Mouse (Mus musculus) cerebellum, postnatal 4 days (tissue): ENCODE data around the gene A830018L16Rik.
"Not testable (repeated sequence)": the region's sequence is repeated elsewhere in the genome, so short reads cannot be mapped to it uniquely, and the experiment has no call there.

Experiments used
- DNase-seq, 2 experiments: peaks; one replicate each; pipeline ENCODE4 v3.0.0; 2022; ENCODE audit warnings: low spot score in 2 of 2, mixed read lengths in 1 of 2

Gene A830018L16Rik

DNA sequence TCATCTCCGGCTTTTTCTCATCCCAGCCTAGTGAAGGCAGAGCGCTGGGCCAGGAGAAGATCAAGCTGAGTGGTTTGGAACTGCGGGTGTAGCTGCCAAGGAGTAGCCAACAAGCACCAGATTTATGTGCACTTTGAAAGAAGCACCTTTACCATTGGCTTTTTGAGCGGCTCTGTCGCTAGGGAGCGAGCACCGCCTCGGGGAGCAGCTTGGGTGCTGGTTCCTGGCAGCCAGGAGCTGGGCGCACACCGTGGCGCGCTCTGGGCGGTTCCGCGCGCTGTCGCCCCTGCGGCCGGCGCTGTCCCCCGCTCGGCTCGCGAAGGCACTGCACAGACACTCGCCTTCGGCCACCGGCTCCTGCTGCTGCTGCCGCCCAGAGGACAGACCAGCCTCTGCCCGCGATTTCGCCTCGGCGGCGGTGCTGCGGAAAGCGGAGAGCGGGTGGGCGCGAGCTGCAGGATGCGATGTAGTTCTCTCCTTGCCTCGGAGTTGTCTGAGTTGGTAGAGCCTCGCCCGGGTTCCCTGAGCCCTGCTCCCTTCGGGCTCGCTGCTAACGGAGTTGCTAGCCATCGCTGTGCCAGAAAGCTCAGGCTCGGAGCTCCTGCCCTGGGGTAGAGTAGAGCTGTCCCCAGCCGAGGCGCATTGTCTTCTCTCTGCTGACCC lies at the start of gene A830018L16Rik:
TSS of gene A830018L16Rik (plus strand) at position 212 of the 663 bp plus-strand sequence.
- peak; percentile 65 to 83 for DNase-seq

DNA sequence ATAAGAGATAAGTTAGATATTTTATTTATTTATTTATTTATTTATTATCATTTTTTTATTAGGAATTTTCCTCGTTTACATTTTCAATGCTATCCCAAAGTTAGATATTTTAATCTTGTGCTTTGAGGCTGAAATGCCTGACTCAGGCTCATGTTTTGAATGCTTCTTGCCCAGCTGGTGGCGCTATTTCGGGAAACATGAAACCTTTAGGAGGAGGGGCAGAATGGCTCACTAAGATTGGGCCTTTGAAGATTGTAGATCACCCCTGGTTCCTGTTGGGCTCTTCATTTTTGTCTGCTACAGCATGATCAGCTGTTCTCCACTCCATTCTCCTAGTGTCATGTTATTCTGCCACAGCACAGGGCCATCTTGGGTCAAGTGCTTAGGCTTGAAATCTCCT lies 28.1 kb upstream of the A830018L16Rik start:
- DNase-seq, result no peak

DNA sequence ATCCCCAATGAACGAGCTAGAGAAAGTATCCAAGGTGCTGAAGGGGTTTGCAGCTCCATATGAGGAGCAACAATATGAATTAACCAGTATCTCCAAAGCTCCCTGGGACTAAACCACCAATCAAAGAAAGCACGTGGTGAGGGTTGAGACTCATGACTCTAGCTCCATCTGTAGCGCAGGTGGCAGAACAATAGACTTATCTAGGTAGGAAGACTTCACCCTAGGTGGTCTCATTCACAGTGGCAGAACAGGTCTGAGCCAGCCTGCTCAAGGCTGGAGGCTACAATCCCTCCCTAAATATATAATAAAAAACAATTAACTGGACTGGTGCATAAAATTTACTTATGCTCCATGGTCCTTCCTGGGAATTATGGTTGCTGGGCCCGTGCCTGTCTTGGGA lies 18.5 kb upstream of the A830018L16Rik start:
- no peak for DNase-seq

DNA sequence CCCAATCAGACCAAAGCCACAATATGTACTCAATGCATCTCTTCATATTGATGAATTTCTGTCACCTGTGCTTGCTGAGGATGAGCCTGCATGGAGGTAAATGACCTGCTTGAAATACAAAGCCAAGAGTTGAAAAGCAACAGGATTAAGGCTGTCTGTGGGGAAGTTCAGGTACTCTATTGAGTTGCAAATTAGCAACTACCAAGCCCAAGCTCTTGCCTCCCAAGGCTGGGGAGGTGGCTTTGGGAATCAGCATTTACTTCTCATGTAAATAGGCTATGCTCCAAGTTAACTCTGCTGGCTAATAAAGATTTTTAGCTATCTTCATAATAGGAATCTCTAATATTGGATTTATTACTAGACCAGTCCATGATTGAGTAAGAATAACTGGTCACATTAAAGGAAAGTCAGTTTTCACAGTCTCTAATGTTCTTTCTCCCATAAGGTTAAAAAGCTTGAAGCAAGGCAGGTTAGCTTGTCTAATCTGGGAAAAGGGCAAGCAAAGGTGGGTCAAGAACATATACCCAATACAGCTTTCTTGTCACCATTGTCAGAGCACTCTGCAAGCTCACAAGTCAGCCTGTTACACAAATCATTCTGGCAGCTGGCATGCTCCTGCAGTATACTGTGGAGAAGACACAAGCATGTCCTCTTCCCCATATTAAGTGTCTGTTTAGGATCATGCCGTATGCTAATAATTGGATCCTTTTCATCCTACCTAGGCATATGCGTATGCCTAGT lies 17.7 kb upstream of the A830018L16Rik start:
- DNase-seq, result no peak

DNA sequence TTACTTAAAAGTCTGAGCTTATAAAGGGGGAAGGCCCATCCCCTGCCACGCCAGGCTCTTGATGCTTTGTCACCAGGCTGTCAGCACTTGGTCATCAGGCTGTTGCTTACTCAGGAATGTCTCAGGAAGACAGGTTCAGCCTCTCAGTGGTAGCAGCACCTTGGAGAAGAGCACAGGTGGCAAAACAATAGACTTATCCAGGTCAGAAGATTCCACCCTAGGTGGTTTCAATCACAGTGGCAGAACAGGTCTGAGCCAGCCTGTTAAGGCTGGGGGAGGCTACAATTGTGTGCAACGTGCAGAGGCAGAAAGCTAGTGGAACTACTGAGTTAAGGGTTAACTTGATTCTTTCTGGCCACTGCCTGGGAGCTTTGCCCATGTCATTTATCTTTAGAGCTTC lies 12.7 kb upstream of the A830018L16Rik start:
- no peak for DNase-seq

DNA sequence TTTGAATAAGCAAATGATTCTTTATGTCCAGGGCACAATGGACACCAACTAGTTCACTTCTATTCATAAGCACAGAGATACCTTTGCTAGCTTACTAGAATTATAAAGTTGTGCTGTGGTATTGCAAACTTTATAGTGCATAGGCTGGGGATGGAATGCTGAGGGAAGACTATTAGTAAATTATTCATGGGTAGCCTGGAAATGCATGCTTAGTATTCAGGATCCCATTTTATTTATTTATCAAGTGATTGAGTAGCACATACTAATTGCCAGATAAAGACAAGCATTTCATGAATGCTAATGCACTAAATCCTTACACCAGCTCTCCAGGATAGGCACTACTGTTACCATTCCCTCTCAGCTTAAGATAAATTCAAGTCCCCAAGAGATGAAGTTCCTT lies 8.4 kb upstream of the A830018L16Rik start:
- DNase-seq, result no peak

DNA sequence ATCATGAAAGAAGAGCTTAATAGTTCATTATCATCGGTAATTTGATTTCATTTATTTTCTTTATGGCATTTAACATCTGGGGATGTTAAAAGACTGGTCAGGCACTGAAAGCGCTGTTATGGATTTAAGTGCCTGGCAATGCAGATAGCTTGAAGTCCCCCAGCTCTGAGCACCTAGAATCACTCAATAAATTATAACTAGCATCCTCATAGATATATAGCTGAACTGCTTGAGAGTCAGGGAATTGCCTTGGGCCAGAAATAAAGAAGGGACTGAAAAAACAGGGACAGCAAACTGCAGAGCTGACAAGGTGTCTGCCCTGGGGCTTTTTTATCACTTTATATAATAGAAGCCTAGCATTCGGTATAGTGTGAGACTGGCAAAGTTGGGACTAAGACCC lies 7.9 kb upstream of the A830018L16Rik start:
- no peak for DNase-seq

DNA sequence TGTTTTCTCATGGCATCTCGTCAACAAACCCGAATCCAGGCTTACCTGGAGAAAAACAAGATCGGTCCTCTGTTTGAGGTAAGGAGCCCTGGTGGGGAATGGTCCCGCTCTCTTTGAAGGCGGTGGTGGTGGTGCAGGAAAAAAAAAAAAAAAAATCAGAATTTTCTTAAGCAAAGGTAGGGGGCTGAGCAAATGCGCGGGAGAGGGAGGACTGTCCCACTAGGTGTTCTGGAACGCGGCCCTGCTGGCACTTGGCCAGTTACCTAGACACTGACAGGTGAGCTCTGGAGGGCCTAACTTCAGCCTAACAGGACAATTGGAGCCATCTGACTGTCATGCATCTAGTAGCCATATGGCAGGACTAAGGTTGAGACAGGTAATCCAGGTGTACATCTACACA lies 655 bp downstream of the A830018L16Rik start:
- DNase-seq, result peak in 1 of 2 experiments; percentile 33

DNA sequence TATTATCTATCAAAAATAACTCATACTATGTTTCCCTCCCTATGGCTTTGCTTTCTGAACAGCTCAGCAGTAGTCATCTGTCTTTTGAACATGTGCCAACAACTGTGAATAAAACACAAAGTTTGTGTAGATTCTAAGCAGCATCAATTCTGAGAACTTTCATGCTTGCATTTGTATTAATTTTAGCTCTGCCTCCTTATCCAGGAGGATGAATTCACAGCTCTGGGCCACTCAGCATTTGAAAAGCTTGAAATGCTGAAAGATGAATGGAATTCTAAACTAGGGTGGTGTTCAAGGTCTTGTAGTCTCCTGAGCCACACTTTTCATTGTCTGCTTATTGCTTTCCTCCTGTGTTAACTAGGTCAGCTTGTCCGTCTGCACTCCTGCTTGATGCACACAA lies 13.4 kb downstream of the A830018L16Rik start:
- no peak for DNase-seq

DNA sequence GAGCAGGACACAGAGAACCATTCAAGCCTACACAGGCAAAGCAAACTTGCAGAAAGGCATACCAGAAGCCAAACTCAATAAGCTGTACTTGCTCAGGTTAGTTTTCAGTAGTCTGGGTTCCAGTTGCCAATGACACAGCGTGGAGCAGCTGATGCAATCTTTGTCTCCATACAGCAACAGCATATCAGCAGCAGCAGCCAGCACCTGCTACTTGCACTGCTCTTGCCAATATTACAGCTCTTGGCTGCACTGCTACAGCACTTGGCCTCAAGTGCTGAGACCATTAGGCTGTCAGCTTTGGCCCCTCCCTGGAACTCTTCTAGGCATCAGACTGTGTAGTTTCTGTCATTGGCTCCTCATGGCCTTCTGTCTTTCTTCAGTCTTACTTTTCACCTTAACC lies 44.4 kb downstream of the A830018L16Rik start:
- DNase-seq, result peak in 1 of 2 experiments; percentile 39

DNA sequence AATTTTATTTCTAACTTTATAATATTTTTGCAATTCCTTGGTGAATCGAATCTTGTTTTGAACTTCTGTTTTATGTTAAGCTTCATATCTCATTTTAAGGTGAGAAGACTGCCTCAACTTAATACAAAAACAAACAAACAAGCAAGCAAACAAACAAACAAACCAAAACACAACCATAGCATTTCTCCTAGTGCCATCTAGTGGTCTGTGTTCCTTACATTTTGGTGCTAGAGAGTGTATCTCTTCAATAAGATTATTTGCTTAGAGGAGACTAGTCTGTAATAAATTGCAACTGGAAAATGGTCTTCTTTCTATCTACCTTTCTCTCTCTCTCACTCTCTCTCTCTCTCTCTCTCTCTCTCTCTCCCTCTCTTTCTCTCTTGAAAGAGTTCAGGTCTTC lies 52.4 kb downstream of the A830018L16Rik start:
- no peak for DNase-seq

DNA sequence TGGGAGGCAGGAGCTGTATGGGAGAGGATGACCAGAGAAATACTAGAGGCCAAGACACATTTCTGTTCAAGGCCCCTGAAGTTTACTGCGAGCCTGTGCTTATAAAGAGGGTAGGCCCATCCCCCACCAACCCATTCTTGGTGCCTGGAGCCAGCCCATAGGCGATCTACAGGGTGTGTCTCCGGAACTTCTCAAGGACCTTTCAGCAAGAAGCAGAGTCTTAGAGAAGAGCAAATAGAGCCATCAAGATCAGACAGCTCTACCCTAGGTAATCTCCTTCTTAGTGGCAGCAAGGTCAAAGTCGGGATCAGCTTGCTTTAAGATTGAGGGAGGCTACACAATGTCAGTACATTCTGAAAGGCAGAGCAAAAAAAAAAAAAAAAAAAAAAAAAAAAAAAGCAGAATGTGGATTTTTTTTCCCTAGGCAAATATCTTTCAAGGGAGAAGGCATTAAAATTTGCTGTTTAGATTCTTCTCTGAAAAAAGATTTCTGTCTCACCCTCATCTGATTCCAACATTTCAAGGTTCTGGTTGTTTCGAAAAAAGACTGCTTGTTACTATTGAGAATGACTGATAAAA lies 53.2 kb downstream of the A830018L16Rik start:
- no peak for DNase-seq

DNA sequence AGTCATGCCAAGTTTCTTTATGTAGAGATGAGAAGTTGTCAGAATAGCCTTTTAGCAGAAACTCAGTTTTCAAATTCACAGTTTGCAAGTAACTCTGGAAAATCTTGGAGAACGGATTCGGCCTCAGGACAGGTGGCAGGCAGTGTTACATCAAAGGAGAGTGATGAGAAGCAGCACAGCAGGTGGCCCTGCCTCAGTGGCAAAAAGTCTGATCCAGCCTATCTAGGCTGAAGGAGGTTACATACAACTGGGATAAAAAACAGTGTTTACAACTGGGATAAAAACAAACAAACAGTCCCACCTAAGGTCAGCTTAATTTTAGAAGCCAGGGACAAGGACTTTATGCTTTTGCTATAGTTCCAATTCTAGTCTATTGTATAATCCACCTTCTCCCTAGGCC lies 79.0 kb downstream of the A830018L16Rik start:
- no peak for DNase-seq

DNA sequence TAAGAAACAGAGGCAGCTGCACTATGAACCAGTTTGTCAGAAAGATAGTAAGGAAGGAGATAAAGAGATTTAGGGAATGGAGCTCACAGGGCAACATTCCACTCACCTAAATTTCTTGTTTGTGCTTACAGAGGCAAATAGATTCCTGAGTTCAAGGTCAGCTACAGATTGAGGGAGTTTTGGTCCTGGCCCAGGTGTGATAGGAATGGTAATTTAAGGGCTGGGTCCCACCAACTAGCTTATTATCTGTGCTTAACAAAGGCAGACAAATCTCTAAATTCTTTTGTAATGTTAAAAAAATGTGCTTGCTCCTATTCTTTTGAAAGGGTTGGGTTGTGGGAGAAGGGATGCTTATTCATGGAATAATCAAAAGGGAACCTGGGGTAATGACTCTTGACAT lies 87.7 kb downstream of the A830018L16Rik start:
- DNase-seq, result no peak

DNA sequence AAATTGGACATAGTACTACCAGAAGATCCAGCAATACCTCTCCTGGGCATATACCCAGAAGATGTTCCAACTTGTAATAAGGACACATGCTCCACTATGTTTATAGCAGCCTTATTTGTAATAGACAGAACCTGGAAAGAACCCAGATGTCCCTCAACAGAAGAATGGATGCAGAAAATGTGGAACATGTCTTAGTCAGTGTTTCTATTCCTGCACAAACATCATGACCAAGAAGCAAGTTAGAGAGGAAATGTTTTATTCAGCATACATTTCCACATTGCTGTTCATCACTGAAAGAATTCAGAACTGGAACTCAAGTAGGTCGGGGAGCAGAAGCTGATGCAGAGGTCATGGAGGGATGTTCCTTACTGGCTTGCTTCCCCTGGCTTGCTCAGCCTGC lies 135.9 kb downstream of the A830018L16Rik start:
- DNase-seq, result not testable (repeated sequence)

DNA sequence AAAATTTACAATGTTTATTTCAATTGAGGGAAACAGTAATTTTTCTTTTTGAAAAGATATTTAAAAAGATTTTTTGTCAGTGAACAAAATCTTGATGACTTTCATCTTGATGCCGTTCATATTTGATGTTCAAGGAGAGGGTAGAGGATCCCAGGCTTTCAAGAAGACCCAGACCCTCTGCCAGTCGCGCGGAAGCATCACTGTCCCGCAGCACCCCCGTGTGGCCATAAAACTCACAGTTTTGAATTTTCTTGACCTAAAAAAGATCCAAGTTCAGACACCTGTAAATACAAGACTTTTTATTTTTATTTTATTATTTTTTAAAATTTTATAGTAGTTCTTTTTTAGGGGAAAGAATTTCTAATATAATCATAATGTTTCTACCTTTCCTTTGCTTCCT lies 151.4 kb downstream of the A830018L16Rik start:
- peak; percentile 42 to 63 for DNase-seq

DNA sequence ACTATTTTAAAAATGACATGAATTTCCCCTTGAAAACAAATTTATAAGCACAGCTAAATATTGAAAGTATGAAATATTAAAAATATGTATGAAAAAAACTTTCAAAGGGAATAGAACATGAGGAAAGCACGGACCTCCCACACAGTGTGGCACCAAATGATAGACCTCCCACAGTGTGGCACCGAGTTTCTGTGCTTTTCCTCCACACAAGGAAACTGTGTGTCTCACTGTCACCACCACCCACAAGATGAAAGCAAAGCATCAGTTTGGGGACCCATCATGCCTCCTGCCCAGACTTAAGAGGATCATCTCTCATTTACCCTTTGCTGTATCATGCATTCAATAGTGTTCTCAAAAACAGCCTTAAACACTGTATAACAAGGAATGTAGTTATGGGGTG lies 152.8 kb downstream of the A830018L16Rik start:
- no peak for DNase-seq

DNA sequence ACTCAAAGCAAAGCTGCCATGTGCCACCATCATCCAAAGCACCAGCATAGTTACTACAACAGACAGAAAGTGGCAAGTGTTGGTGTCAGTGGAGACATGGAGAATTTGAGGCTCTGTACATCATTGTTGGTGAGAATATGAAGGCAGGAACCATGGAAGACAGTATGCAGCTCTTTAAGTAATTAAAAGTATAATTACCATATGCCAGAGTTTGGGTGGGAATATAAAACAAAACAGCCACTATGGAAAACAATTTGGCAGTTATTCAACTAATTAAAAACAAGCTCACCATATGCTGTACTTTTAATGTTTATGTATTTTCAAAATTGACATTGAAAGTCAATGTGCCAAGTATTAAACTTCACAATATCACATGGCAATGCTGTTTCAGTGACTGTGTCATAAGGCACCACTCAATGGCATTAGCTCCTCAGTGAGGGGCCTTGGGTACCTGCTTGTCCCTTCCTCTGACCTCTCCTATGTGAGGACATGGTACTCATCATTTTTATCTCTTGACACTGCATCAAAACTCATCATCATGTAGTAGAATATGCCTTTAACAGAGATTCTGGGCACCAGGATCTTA lies 153.5 kb downstream of the A830018L16Rik start:
- no peak for DNase-seq

DNA sequence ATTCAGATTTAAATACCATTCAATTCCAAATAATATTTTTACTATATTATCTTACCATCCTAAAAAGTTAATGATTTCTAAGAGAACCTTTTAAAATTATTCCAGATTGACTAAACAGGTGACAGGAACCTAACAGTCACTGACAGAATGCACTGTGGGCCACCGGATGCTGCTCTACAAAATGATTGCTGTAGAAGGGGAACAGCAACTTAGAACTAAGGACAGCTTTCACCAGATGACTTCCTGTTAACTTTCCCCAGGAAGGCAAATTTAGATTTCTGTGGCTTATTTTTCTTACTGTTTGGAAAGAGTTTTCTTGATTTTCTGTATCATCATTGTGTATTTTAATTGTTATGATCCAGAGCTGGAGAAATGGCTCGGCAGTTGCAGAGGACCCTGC lies 156.4 kb downstream of the A830018L16Rik start:
- no peak for DNase-seq

DNA sequence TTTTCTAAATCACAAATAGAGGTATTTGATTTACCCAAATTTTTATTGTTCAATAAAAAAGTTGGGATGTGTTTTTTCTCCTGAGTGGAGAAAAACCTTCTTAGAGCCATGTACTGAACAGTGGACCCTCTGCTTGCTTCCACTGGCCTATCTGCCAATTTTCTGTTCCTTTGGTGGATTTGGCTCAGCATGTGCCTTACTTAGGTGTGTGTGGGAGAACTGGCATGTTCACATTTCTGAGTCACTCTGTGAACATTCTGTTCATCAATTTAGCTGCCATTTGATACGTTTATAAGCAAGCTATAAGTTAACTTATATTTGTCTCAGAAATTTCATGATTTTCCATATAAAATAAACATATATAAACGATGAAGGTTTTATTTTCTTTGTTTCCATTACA lies 159.6 kb downstream of the A830018L16Rik start:
- no peak for DNase-seq

DNA sequence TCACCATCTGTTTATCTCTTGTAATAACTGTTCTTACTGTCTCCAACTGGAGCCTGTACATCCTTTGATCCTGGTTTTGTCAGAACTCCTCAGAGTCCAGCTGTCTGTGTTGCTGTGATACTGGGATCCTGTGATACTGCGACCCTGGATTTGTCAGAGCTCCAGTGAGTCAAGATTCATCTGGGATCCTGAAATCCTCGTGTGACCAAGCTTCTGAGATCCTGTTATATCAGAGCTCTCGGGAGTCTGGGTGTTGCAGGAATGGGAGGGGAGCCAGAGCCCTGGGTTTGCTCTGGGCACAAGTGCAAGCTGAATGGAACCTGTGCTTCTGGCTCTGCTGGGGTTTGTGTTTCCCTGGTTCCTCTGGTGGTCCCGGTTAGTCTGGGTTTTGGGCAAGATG lies 166.1 kb downstream of the A830018L16Rik start:
- no peak for DNase-seq

DNA sequence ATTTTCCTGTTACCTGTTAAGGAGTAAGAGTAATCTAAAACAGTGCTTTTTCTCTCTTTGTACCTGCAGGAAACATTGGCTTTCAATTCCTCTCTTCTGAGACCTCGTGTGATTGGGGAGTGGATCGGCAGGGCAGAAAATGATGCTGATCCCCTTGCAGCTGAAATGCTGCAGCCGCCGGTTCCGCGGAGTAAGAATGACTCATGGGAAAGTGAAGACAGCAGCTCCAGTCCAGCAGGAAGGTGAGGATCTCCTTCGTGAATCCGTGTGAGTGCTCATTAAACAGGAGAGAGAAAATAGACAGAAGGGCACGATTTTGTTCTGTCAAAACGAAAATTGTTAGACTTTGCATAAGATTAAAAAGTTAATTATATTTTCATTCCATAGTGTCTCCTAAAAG lies 174.4 kb downstream of the A830018L16Rik start:
- no peak for DNase-seq

DNA sequence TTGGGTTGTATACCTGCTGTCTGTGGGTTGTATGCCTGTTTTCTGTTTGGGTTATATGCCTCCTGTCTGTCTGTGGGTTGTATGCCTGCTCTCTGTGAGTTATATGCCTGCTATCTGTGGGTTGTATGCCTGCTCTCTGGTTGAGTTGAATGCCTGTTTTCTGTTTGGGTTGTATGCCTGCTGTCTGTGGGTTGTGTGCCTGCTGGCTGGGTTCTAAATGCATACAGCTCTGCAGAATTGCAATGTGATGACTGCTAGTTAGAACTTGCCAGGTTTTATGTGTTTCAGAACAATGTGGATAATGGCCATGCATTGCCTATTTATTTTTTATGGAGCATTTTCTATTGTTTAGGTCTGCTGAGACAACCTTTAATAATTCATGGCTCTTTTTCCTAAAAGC lies 236.2 kb downstream of the A830018L16Rik start:
- DNase-seq, result no peak
